Mouse (Mus musculus) stomach, embryonic 15.5 days (tissue): ENCODE data around the gene Mtx3. TPM values are rescaled to one million over a fixed set of nuclear protein-coding genes. Genes with fewer than 3 reads are reported as not detected.
A peak's percentile ranks its signal among the peaks of the same experiment; 100 is the strongest.

Experiments used
- ATAC-seq: fragments of 200-750 bp; cut with Nextera tagmentation; 2 replicates; pipeline ENCODE4 v1.8.0; 2017; ENCODE audit warnings: low read depth, moderate number of reproducible peaks, moderate TSS enrichment; ENCODE audit not compliant: insufficient read depth, low FRiP score
- H3K27ac ChIP-seq: fragments of 300-500 bp; sonication (generic); 2 replicates; pipeline ENCODE4 v1.5.1; 2015; ENCODE audit warnings: mild to moderate bottlenecking, inconsistent platforms
- H3K27me3 ChIP-seq: fragments of 300-500 bp; sonication (generic); replicated peaks from 2 replicates; pipeline ENCODE4 v1.6.1; 2015; ENCODE audit warnings: inconsistent platforms
- H3K36me3 ChIP-seq: fragments of 300-500 bp; sonication (generic); 2 replicates; pipeline ENCODE4 v1.6.1; 2015; ENCODE audit warnings: inconsistent platforms
- H3K4me1 ChIP-seq: fragments of 300-500 bp; sonication (generic); 2 replicates; pipeline ENCODE4 v1.6.1; 2015; ENCODE audit warnings: inconsistent platforms
- H3K4me2 ChIP-seq: fragments of 300-500 bp; sonication (generic); 2 replicates; pipeline ENCODE4 v1.6.1; 2015; ENCODE audit warnings: mild to moderate bottlenecking, inconsistent platforms
- H3K4me3 ChIP-seq: fragments of 300-500 bp; sonication (generic); replicated peaks from 2 replicates; pipeline ENCODE4 v1.5.1; 2015; ENCODE audit warnings: inconsistent platforms
- H3K9ac ChIP-seq: fragments of 300-500 bp; sonication (generic); 2 replicates; pipeline ENCODE4 v1.6.1; 2015; ENCODE audit warnings: inconsistent platforms
- H3K9me3 ChIP-seq: fragments of 300-500 bp; sonication (generic); 2 replicates; pipeline ENCODE4 v1.6.1; 2016; ENCODE audit warnings: inconsistent platforms
- WGBS: fragments of 180-500 bp; shearing (Covaris S2); methylation state at CpG from one replicate; pipeline ENCODE4 v1.1.7; 2015; 5-methylcytosine and 5-hydroxymethylcytosine counted together
- polyA plus RNA-seq: library from polyadenylated mRNA; unstranded; fragments of >200 nt; fragmentation: Nextera tagmentation; extraction: Ambion mirVana; gene quantifications from 2 replicates; pipeline ENCODE4 v1.2.1, GENCODE M21; 2015

The Mtx3 gene
- polyA plus RNA-seq, 1 experiment from 2014 or later, result 3.2 TPM

GRCm38 (mm10) chr13:92884930-92885329 is 40.4 kb downstream of the Mtx3 start:
- no peak overlapping the region for H3K4me2 ChIP-seq
- H3K9ac ChIP-seq, result no peak overlapping the region
- no peaks in the 10 kb centered on the region for H3K36me3 ChIP-seq
- no peaks in the 10 kb centered on the region for H3K9me3 ChIP-seq
- no peak overlapping the region for H3K4me3 ChIP-seq
- no peaks in the 10 kb centered on the region for H3K4me1 ChIP-seq
- 74% methylated on average over 1 of the region's 1 CpGs for WGBS
- H3K27me3 ChIP-seq, result no peaks in the 10 kb centered on the region
- ATAC-seq, result no peak
- H3K27ac ChIP-seq, result no peak overlapping the region

GRCm38 (mm10) chr13:92899087-92899486 is 54.5 kb downstream of the Mtx3 start:
- no peaks in the 10 kb centered on the region for H3K36me3 ChIP-seq
- H3K4me2 ChIP-seq, result no peak overlapping the region
- H3K4me3 ChIP-seq, result no peak overlapping the region
- no peak overlapping the region for H3K27ac ChIP-seq
- no peaks in the 10 kb centered on the region for H3K9me3 ChIP-seq
- no peaks in the 10 kb centered on the region for H3K27me3 ChIP-seq
- no peaks in the 10 kb centered on the region for H3K4me1 ChIP-seq
- no peak overlapping the region for H3K9ac ChIP-seq
- ATAC-seq, result no peak
- 67% methylated on average over 6 of the region's 6 CpGs for WGBS

- Histone ChIP-seq H3K4me3 (no peak overlapping the region), H3K36me3 (no peaks in the 10 kb centered on the region), H3K27ac (no peak overlapping the region), H3K9me3 (no peaks in the 10 kb centered on the region), H3K4me1 (no peaks in the 10 kb centered on the region), H3K9ac (no peak overlapping the region), H3K27me3 (no peaks in the 10 kb centered on the region), H3K4me2 (no peak overlapping the region)
- ATAC-seq, result peak; percentile 18; the same call in 1 of the 2 replicates
- 39% methylated on average over 4 of the region's 4 CpGs for WGBS
Observed at GRCm38 (mm10) chr13:92903291-92903690, 58.7 kb downstream of the Mtx3 start.

GRCm38 (mm10) chr13:92905944-92906343 is 61.4 kb downstream of the Mtx3 start:
- no peak overlapping the region for H3K4me2 ChIP-seq
- no peak overlapping the region for H3K9ac ChIP-seq
- 62% methylated on average over 5 of the region's 5 CpGs for WGBS
- H3K9me3 ChIP-seq, result no peaks in the 10 kb centered on the region
- no peaks in the 10 kb centered on the region for H3K36me3 ChIP-seq
- H3K27ac ChIP-seq, result no peak overlapping the region
- H3K4me3 ChIP-seq, result no peak overlapping the region
- no peak for ATAC-seq
- H3K27me3 ChIP-seq, result no peaks in the 10 kb centered on the region
- no peaks in the 10 kb centered on the region for H3K4me1 ChIP-seq

- H3K9me3 ChIP-seq, result no peaks in the 10 kb centered on the region
- no peak overlapping the region for H3K9ac ChIP-seq
- 47% methylated on average over 5 of the region's 5 CpGs for WGBS
- H3K4me3 ChIP-seq, result no peak overlapping the region
- no peak overlapping the region for H3K27ac ChIP-seq
- no peaks in the 10 kb centered on the region for H3K27me3 ChIP-seq
- H3K36me3 ChIP-seq, result no peaks in the 10 kb centered on the region
- no peak overlapping the region for H3K4me2 ChIP-seq
- no peak for ATAC-seq
- H3K4me1 ChIP-seq, result no peaks in the 10 kb centered on the region
Observed at GRCm38 (mm10) chr13:92907366-92907765, 62.8 kb downstream of the Mtx3 start.

Other genes with a start within 250 kb of the Mtx3 start
- 20.4 and 21.9 TPM in 2 replicates for gene Serinc5, start 233.7 kb upstream of the Mtx3 start, polyA plus RNA-seq
- gene Thbs4, start 49.9 kb upstream of the Mtx3 start, polyA plus RNA-seq, result 7.5 and 9.8 TPM in 2 replicates